Mouse (Mus musculus) limb, embryonic 15.5 days (tissue): ENCODE measurements at regions not wholly inside any gene's neighbourhood (a gene's known extent, or its start where the extent isn't known, plus 50 kb on each side); places are given as distances from the start of the nearest gene placed in this dataset.

Experiments used
- ATAC-seq: fragments of 200-750 bp; cut with Nextera tagmentation; 2 replicates; pipeline ENCODE4 v1.8.0; 2017; ENCODE audit warnings: low read depth, moderate TSS enrichment; ENCODE audit not compliant: insufficient number of reproducible peaks, low FRiP score, low TSS enrichment
- H3K27ac ChIP-seq: fragments of 300-500 bp; sonication (generic); 2 replicates; pipeline ENCODE4 v1.5.1; 2015; ENCODE audit warnings: moderate library complexity, mild to moderate bottlenecking, inconsistent platforms
- H3K27me3 ChIP-seq: fragments of 300-500 bp; sonication (generic); 2 replicates; pipeline ENCODE4 v1.6.1; 2015; ENCODE audit warnings: inconsistent platforms
- H3K36me3 ChIP-seq: fragments of 300-500 bp; sonication (generic); 2 replicates; pipeline ENCODE4 v1.6.1; 2015; ENCODE audit warnings: inconsistent platforms
- H3K4me1 ChIP-seq: fragments of 300-500 bp; sonication (generic); 2 replicates; pipeline ENCODE4 v1.6.1; 2015; ENCODE audit warnings: inconsistent platforms
- H3K4me2 ChIP-seq: fragments of 300-500 bp; sonication (generic); 2 replicates; pipeline ENCODE4 v1.6.1; 2015; ENCODE audit warnings: mild to moderate bottlenecking, inconsistent platforms
- H3K4me3 ChIP-seq: fragments of 300-500 bp; sonication (generic); 2 replicates; pipeline ENCODE4 v1.5.1; 2015; ENCODE audit warnings: mild to moderate bottlenecking, inconsistent platforms
- H3K9ac ChIP-seq: fragments of 300-500 bp; sonication (generic); 2 replicates; pipeline ENCODE4 v1.6.1; 2015; ENCODE audit warnings: inconsistent platforms
- H3K9me3 ChIP-seq: fragments of 300-500 bp; sonication (generic); 2 replicates; pipeline ENCODE4 v1.6.1; 2016; ENCODE audit warnings: inconsistent platforms
- WGBS: fragments of 180-500 bp; shearing (Covaris S2); methylation state at CpG from one replicate; pipeline ENCODE4 v1.1.7; 2015; 5-methylcytosine and 5-hydroxymethylcytosine counted together

GRCm38 (mm10) chr12:16285061-16285460 lies 325.7 kb downstream of the Lpin1 start:
- ATAC-seq, result no peak
- Histone ChIP-seq H3K27ac (no peak overlapping the region), H3K36me3 (no peaks in the 10 kb centered on the region), H3K9ac (no peak overlapping the region), H3K4me2 (no peak overlapping the region), H3K4me1 (no peaks in the 10 kb centered on the region), H3K9me3 (no peaks in the 10 kb centered on the region), H3K4me3 (no peak overlapping the region), H3K27me3 (no peaks in the 10 kb centered on the region)
- 76% methylated on average over 5 of the region's 5 CpGs for WGBS

GRCm38 (mm10) chr12:16279146-16279545 lies 331.6 kb downstream of the Lpin1 start:
- H3K27me3 ChIP-seq, result no peaks in the 10 kb centered on the region
- no peak overlapping the region for H3K4me3 ChIP-seq
- no peaks in the 10 kb centered on the region for H3K4me1 ChIP-seq
- no peak overlapping the region for H3K27ac ChIP-seq
- no peak overlapping the region for H3K9ac ChIP-seq
- H3K36me3 ChIP-seq, result no peaks in the 10 kb centered on the region
- H3K9me3 ChIP-seq, result no peaks in the 10 kb centered on the region
- WGBS, result 75% methylated on average over 2 of the region's 2 CpGs
- ATAC-seq, result no peak
- no peak overlapping the region for H3K4me2 ChIP-seq

GRCm38 (mm10) chr12:16277567-16278332 lies 333.0 kb downstream of the Lpin1 start:
- no peaks in the 10 kb centered on the region for H3K27me3 ChIP-seq
- no peak overlapping the region for H3K9ac ChIP-seq
- no peak overlapping the region for H3K27ac ChIP-seq
- H3K4me2 ChIP-seq, result no peak overlapping the region
- H3K4me3 ChIP-seq, result no peak overlapping the region
- no peaks in the 10 kb centered on the region for H3K36me3 ChIP-seq
- 78% methylated on average over 4 of the region's 4 CpGs for WGBS
- H3K9me3 ChIP-seq, result no peaks in the 10 kb centered on the region
- no peak for ATAC-seq
- H3K4me1 ChIP-seq, result no peaks in the 10 kb centered on the region

GRCm38 (mm10) chr12:16277144-16277543 lies 333.6 kb downstream of the Lpin1 start:
- H3K4me3 ChIP-seq, result no peak overlapping the region
- no peaks in the 10 kb centered on the region for H3K27me3 ChIP-seq
- no peaks in the 10 kb centered on the region for H3K36me3 ChIP-seq
- no peaks in the 10 kb centered on the region for H3K9me3 ChIP-seq
- WGBS, result 62% methylated on average over 2 of the region's 2 CpGs
- H3K4me2 ChIP-seq, result no peak overlapping the region
- H3K9ac ChIP-seq, result no peak overlapping the region
- ATAC-seq, result no peak
- no peaks in the 10 kb centered on the region for H3K4me1 ChIP-seq
- no peak overlapping the region for H3K27ac ChIP-seq

GRCm38 (mm10) chr12:16276301-16276700 lies 334.5 kb downstream of the Lpin1 start:
- no peaks in the 10 kb centered on the region for H3K9me3 ChIP-seq
- H3K4me3 ChIP-seq, result no peak overlapping the region
- no peaks in the 10 kb centered on the region for H3K36me3 ChIP-seq
- WGBS, result 84% methylated on average over 4 of the region's 4 CpGs
- ATAC-seq, result no peak
- H3K9ac ChIP-seq, result no peak overlapping the region
- no peaks in the 10 kb centered on the region for H3K4me1 ChIP-seq
- H3K4me2 ChIP-seq, result no peak overlapping the region
- H3K27ac ChIP-seq, result no peak overlapping the region
- H3K27me3 ChIP-seq, result no peaks in the 10 kb centered on the region

GRCm38 (mm10) chr12:16272441-16272840 lies 338.3 kb downstream of the Lpin1 start:
- no peak for ATAC-seq
- H3K4me3 ChIP-seq, result no peak overlapping the region
- H3K4me2 ChIP-seq, result no peak overlapping the region
- no peak overlapping the region for H3K27ac ChIP-seq
- H3K4me1 ChIP-seq, result no peaks in the 10 kb centered on the region
- H3K36me3 ChIP-seq, result no peaks in the 10 kb centered on the region
- no peaks in the 10 kb centered on the region for H3K9me3 ChIP-seq
- no peaks in the 10 kb centered on the region for H3K27me3 ChIP-seq
- H3K9ac ChIP-seq, result no peak overlapping the region

- Histone ChIP-seq H3K9ac (no peak overlapping the region), H3K27ac (no peak overlapping the region), H3K36me3 (no peaks in the 10 kb centered on the region), H3K9me3 (no peaks in the 10 kb centered on the region), H3K4me1 (no peaks in the 10 kb centered on the region), H3K27me3 (no peaks in the 10 kb centered on the region), H3K4me3 (no peak overlapping the region), H3K4me2 (no peak overlapping the region)
- 83% methylated on average over 7 of the region's 7 CpGs for WGBS
- no peak for ATAC-seq
These were observed 339.9 kb downstream of the Lpin1 start for GRCm38 (mm10) chr12:16270876-16271275.

- ATAC-seq, result no peak
These were observed 341.1 kb downstream of the Lpin1 start for GRCm38 (mm10) chr12:16269706-16270105.

GRCm38 (mm10) chr12:16268621-16269165 lies 342.1 kb downstream of the Lpin1 start:
- 74% methylated on average over 8 of the region's 8 CpGs for WGBS
- no peak overlapping the region for H3K9ac ChIP-seq
- H3K4me2 ChIP-seq, result no peak overlapping the region
- no peaks in the 10 kb centered on the region for H3K9me3 ChIP-seq
- H3K4me1 ChIP-seq, result no peaks in the 10 kb centered on the region
- no peak overlapping the region for H3K27ac ChIP-seq
- no peaks in the 10 kb centered on the region for H3K27me3 ChIP-seq
- ATAC-seq, result no peak
- no peaks in the 10 kb centered on the region for H3K36me3 ChIP-seq
- H3K4me3 ChIP-seq, result no peak overlapping the region

More at GRCm38 (mm10) chr12:16269706-16270105, 341.1 kb downstream of the Lpin1 start:
- H3K4me2 ChIP-seq, result no peak overlapping the region
- no peaks in the 10 kb centered on the region for H3K9me3 ChIP-seq
- WGBS, result 60% methylated on average over 4 of the region's 4 CpGs
- no peaks in the 10 kb centered on the region for H3K27me3 ChIP-seq
- no peak overlapping the region for H3K9ac ChIP-seq
- H3K27ac ChIP-seq, result no peak overlapping the region
- H3K4me3 ChIP-seq, result no peak overlapping the region
- no peaks in the 10 kb centered on the region for H3K36me3 ChIP-seq
- no peaks in the 10 kb centered on the region for H3K4me1 ChIP-seq

GRCm38 (mm10) chr12:16261465-16261864 lies 349.3 kb downstream of the Lpin1 start:
- no peak overlapping the region for H3K4me2 ChIP-seq
- no peak for ATAC-seq
- H3K36me3 ChIP-seq, result no peaks in the 10 kb centered on the region
- H3K4me1 ChIP-seq, result no peaks in the 10 kb centered on the region
- no peaks in the 10 kb centered on the region for H3K9me3 ChIP-seq
- WGBS, result 80% methylated on average over 4 of the region's 4 CpGs
- H3K27me3 ChIP-seq, result no peaks in the 10 kb centered on the region
- H3K4me3 ChIP-seq, result no peak overlapping the region
- H3K9ac ChIP-seq, result no peak overlapping the region
- H3K27ac ChIP-seq, result no peak overlapping the region

GRCm38 (mm10) chr12:16260981-16261380 lies 349.8 kb downstream of the Lpin1 start:
- Histone ChIP-seq H3K9me3 (no peaks in the 10 kb centered on the region), H3K9ac (no peak overlapping the region), H3K27me3 (no peaks in the 10 kb centered on the region), H3K27ac (no peak overlapping the region), H3K4me2 (no peak overlapping the region), H3K4me3 (no peak overlapping the region), H3K36me3 (no peaks in the 10 kb centered on the region), H3K4me1 (no peaks in the 10 kb centered on the region)
- ATAC-seq, result no peak
- WGBS, result 56% methylated on average over 8 of the region's 8 CpGs

- Histone ChIP-seq H3K9ac (no peak overlapping the region), H3K4me1 (no peaks in the 10 kb centered on the region), H3K4me2 (no peak overlapping the region), H3K4me3 (no peak overlapping the region), H3K27me3 (no peaks in the 10 kb centered on the region), H3K27ac (no peak overlapping the region), H3K36me3 (no peaks in the 10 kb centered on the region), H3K9me3 (no peaks in the 10 kb centered on the region)
- ATAC-seq, result no peak
- 65% methylated on average over 2 of the region's 2 CpGs for WGBS
These were observed 350.3 kb downstream of the Lpin1 start for GRCm38 (mm10) chr12:16260501-16260900.
